Mouse (Mus musculus) hindbrain, embryonic 14.5 days (tissue): ENCODE results near the gene Olfr1055. TPM values are rescaled to one million over a fixed set of nuclear protein-coding genes. Genes with fewer than 3 reads are reported as not detected.

Source experiments
- polyA plus RNA-seq: library from polyadenylated mRNA; unstranded; fragments of >200 nt; fragmentation: Nextera tagmentation; extraction: Ambion mirVana; gene quantifications from 2 replicates; pipeline ENCODE4 v1.2.1, GENCODE M21; 2014

The Olfr1055 gene
- polyA plus RNA-seq, 1 experiment from 2014 or later = not detected

Other genes starting within 250 kb of the Olfr1055 start
- gene Olfr1039, start 214.4 kb downstream of the Olfr1055 start, polyA plus RNA-seq = not detected in 2 replicates
- not detected in 2 replicates for gene Olfr1040, start 203.6 kb downstream of the Olfr1055 start, polyA plus RNA-seq
- not detected in 2 replicates for gene Olfr1042, start 188.4 kb downstream of the Olfr1055 start, polyA plus RNA-seq
- gene Olfr1043, start 182.8 kb downstream of the Olfr1055 start, polyA plus RNA-seq = not detected in 2 replicates
- not detected in 2 replicates for gene Olfr1044, start 172.5 kb downstream of the Olfr1055 start, polyA plus RNA-seq
- gene Olfr52, start 164.6 kb downstream of the Olfr1055 start, polyA plus RNA-seq = not detected in 2 replicates
- gene Olfr1045, start 147.3 kb downstream of the Olfr1055 start, polyA plus RNA-seq = not detected in 2 replicates
- gene Olfr1046, start 131.0 kb downstream of the Olfr1055 start, polyA plus RNA-seq = not detected in 2 replicates
- gene Olfr1047, start 118.9 kb downstream of the Olfr1055 start, polyA plus RNA-seq = not detected in 2 replicates
- not detected in 2 replicates for gene Olfr1048, start 110.0 kb downstream of the Olfr1055 start, polyA plus RNA-seq
- gene Olfr1049, start 92.0 kb downstream of the Olfr1055 start, polyA plus RNA-seq = not detected in 2 replicates
- not detected in 2 replicates for gene Olfr1051, start 71.2 kb downstream of the Olfr1055 start, polyA plus RNA-seq
- gene Olfr1052, start 57.8 kb downstream of the Olfr1055 start, polyA plus RNA-seq = not detected in 2 replicates
- not detected in 2 replicates for gene Olfr1053, start 35.0 kb downstream of the Olfr1055 start, polyA plus RNA-seq
- not detected in 2 replicates for gene Olfr1054, start 14.9 kb downstream of the Olfr1055 start, polyA plus RNA-seq
- gene Olfr1056, start 12.2 kb upstream of the Olfr1055 start, polyA plus RNA-seq = not detected in 2 replicates
- not detected in 2 replicates for gene Olfr1057, start 28.1 kb upstream of the Olfr1055 start, polyA plus RNA-seq
- not detected in 2 replicates for gene Olfr1058, start 38.3 kb upstream of the Olfr1055 start, polyA plus RNA-seq
- gene Olfr1061, start 63.8 kb upstream of the Olfr1055 start, polyA plus RNA-seq = not detected in 2 replicates
- not detected in 2 replicates for gene Olfr1062, start 76.5 kb upstream of the Olfr1055 start, polyA plus RNA-seq
- not detected in 2 replicates for gene Olfr1065, start 100.3 kb upstream of the Olfr1055 start, polyA plus RNA-seq
- not detected in 2 replicates for gene Olfr1066, start 106.0 kb upstream of the Olfr1055 start, polyA plus RNA-seq
- not detected in 2 replicates for gene Olfr228, start 137.1 kb upstream of the Olfr1055 start, polyA plus RNA-seq
- gene Olfr1076, start 158.2 kb upstream of the Olfr1055 start, polyA plus RNA-seq = not detected in 2 replicates
- not detected in 2 replicates for gene Olfr1079, start 192.2 kb upstream of the Olfr1055 start, polyA plus RNA-seq
- not detected in 2 replicates for gene Olfr1080, start 208.0 kb upstream of the Olfr1055 start, polyA plus RNA-seq
- gene Olfr1082, start 248.7 kb upstream of the Olfr1055 start, polyA plus RNA-seq = not detected in 2 replicates